Mouse (Mus musculus): ENCODE measurements at regions not wholly inside any gene's neighbourhood (a gene's known extent, or its start where the extent isn't known, plus 50 kb on each side); places are given as distances from the start of the nearest gene placed in this dataset.

- no peak for TF ChIP-seq CTCF (IDR thresholded peaks at IDR 0.05; ENCODE audit: low read depth, low read length)
- no peak for TF ChIP-seq GATA1 (IDR thresholded peaks at IDR 0.05; ENCODE audit: borderline replicate concordance, low read length)
- no peak for TF ChIP-seq TAL1 (conservative IDR thresholded peaks at IDR 0.05; ENCODE audit: low read depth, low read length)
Measured at GRCm38 (mm10) chr7:130073890-130074819, 446.0 kb downstream of the Ate1 start.

Measured in G1E (cell line).